Mouse (Mus musculus) intestine, embryonic 16.5 days (tissue): ENCODE measurements around the gene Cmbl. TPM values are rescaled to one million over a fixed set of nuclear protein-coding genes. Genes with fewer than 3 reads are reported as not detected.

ENCODE experiments used
- ATAC-seq: fragments of 200-750 bp; cut with Nextera tagmentation; 2 replicates; pipeline ENCODE4 v1.8.0; 2017; ENCODE audit warnings: moderate TSS enrichment, moderate library complexity
- H3K27ac ChIP-seq: fragments of 300-500 bp; sonication (generic); 2 replicates; pipeline ENCODE4 v1.5.1; 2014; ENCODE audit warnings: mild to moderate bottlenecking, low read length
- H3K27me3 ChIP-seq: fragments of 300-500 bp; sonication (generic); replicated peaks from 2 replicates; pipeline ENCODE4 v1.6.1; 2014; ENCODE audit warnings: low read length, control low read depth, mixed read lengths; ENCODE audit not compliant: control insufficient read depth, insufficient read depth
- H3K36me3 ChIP-seq: fragments of 300-500 bp; sonication (generic); 2 replicates; pipeline ENCODE4 v1.6.1; 2014; ENCODE audit warnings: low read length, control low read depth; ENCODE audit not compliant: control insufficient read depth, insufficient read depth
- H3K4me1 ChIP-seq: fragments of 300-500 bp; sonication (generic); 2 replicates; pipeline ENCODE4 v1.6.1; 2014; ENCODE audit warnings: low read length, control low read depth, mixed read lengths; ENCODE audit not compliant: control insufficient read depth, insufficient read depth
- H3K4me2 ChIP-seq: fragments of 300-500 bp; sonication (generic); 2 replicates; pipeline ENCODE4 v1.6.1; 2014; ENCODE audit warnings: low read depth, low read length, control low read depth
- H3K4me3 ChIP-seq: fragments of 300-500 bp; sonication (generic); 2 replicates; pipeline ENCODE4 v1.5.1; 2014; ENCODE audit warnings: mild to moderate bottlenecking, low read length
- H3K9ac ChIP-seq: fragments of 300-500 bp; sonication (generic); 2 replicates; pipeline ENCODE4 v1.6.1; 2014; ENCODE audit warnings: low read depth, low read length
- H3K9me3 ChIP-seq: fragments of 300-500 bp; sonication (generic); 2 replicates; pipeline ENCODE4 v1.6.1; 2016; ENCODE audit warnings: low read length, control low read depth; ENCODE audit not compliant: control insufficient read depth
- WGBS: fragments of 180-500 bp; shearing (Covaris S2); extraction: QIAGEN DNeasy Blood & Tissue Kit; methylation state at CpG from one replicate; pipeline ENCODE4 v1.1.7; 2014; 5-methylcytosine and 5-hydroxymethylcytosine counted together
- polyA plus RNA-seq: library from polyadenylated mRNA; unstranded; fragments of >200 nt; fragmentation: Nextera tagmentation; extraction: Ambion mirVana; gene quantifications from 2 replicates; pipeline ENCODE4 v1.2.1, GENCODE M21; 2015

Cmbl gene
- polyA plus RNA-seq, 1 experiment from 2014 or later, result 60.9 TPM

GRCm38 (mm10) chr15:31531446-31532330, 33.5 kb upstream of the Cmbl start:
- peak overlapping the region; percentile 87 for H3K9ac ChIP-seq
- no peaks in the 10 kb centered on the region for H3K9me3 ChIP-seq
- H3K4me1 ChIP-seq, result peaks cover 4% of the 10 kb centered on the region
- peak overlapping the region; percentile 91 for H3K4me3 ChIP-seq
- no peaks in the 10 kb centered on the region for H3K27me3 ChIP-seq
- H3K27ac ChIP-seq, result peak overlapping the region; percentile 95
- peak; percentile 6; the same call in 1 of the 2 replicates for ATAC-seq
- H3K4me2 ChIP-seq, result peak overlapping the region; percentile 62
- H3K36me3 ChIP-seq, result no peaks in the 10 kb centered on the region
- WGBS, result 18% methylated on average over 16 of the region's 16 CpGs

DNA sequence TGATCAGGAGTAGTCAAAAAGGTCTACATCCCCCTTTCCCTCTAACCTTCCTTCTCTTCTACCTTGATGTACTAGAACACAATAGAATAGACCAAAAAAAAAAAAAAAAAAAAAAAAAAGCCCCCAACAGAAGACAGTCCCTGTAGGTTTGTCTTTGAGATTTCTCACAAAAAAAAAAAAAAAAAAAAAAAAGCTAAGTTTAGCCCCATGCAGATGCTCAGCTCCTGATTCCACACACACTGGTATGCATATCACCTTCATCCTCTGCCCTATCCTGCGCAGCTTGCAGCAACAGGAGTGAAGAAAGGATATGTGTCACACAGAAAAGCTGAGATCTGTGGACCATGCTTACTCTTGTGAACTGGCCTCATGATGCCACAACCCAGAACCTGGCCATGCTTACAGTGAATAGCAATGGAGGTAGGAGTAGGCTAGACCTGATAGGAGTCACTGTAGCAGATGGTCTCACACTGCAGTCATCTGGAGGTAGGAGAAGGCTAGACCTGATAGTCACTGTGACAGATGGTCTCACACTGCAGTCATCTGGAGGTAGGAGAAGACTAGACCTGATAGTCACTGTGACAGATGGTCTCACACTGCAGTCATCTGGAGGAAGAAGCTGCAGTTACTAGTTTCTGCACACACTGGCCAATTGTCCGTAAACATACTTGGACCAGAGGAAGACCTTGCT, 32.7 kb upstream of the Cmbl start:
- no peak overlapping the region for H3K9ac ChIP-seq
- 92% methylated on average over 2 of the region's 2 CpGs for WGBS
- H3K4me2 ChIP-seq, result no peak overlapping the region
- H3K9me3 ChIP-seq, result no peaks in the 10 kb centered on the region
- no peak for ATAC-seq
- no peak overlapping the region for H3K27ac ChIP-seq
- H3K27me3 ChIP-seq, result no peaks in the 10 kb centered on the region
- H3K4me1 ChIP-seq, result peaks cover 4% of the 10 kb centered on the region
- H3K36me3 ChIP-seq, result no peaks in the 10 kb centered on the region
- H3K4me3 ChIP-seq, result no peak overlapping the region

- Histone ChIP-seq H3K4me1 (peaks cover 4% of the 10 kb centered on the region), H3K27ac (no peak overlapping the region), H3K4me2 (no peak overlapping the region), H3K36me3 (no peaks in the 10 kb centered on the region), H3K9me3 (no peaks in the 10 kb centered on the region), H3K9ac (no peak overlapping the region), H3K27me3 (no peaks in the 10 kb centered on the region), H3K4me3 (no peak overlapping the region)
- ATAC-seq, result no peak
- WGBS, result 81% methylated on average over 2 of the region's 2 CpGs
These were observed 31.7 kb upstream of the Cmbl start for GRCm38 (mm10) chr15:31533529-31533928.

GRCm38 (mm10) chr15:31534421-31535258, 30.5 kb upstream of the Cmbl start:
- Histone ChIP-seq H3K4me2 (no peak overlapping the region), H3K9ac (no peak overlapping the region), H3K27me3 (no peaks in the 10 kb centered on the region), H3K36me3 (no peaks in the 10 kb centered on the region), H3K4me3 (no peak overlapping the region), H3K9me3 (no peaks in the 10 kb centered on the region), H3K27ac (no peak overlapping the region), H3K4me1 (no peaks in the 10 kb centered on the region; the same call in 1 of the 2 replicates)
- 82% methylated on average over 7 of the region's 7 CpGs for WGBS
- ATAC-seq, result no peak

GRCm38 (mm10) chr15:31535259-31535855, 29.8 kb upstream of the Cmbl start:
- Histone ChIP-seq H3K4me2 (no peak overlapping the region), H3K9me3 (no peaks in the 10 kb centered on the region), H3K4me1 (no peaks in the 10 kb centered on the region), H3K27ac (no peak overlapping the region), H3K4me3 (no peak overlapping the region), H3K27me3 (no peaks in the 10 kb centered on the region), H3K36me3 (no peaks in the 10 kb centered on the region), H3K9ac (no peak overlapping the region)
- WGBS, result 28% methylated on average over 8 of the region's 8 CpGs
- no peak for ATAC-seq

GRCm38 (mm10) chr15:31536051-31536737, 29.0 kb upstream of the Cmbl start:
- Histone ChIP-seq H3K9ac (no peak overlapping the region), H3K36me3 (no peaks in the 10 kb centered on the region), H3K27me3 (no peaks in the 10 kb centered on the region), H3K4me3 (no peak overlapping the region), H3K4me2 (no peak overlapping the region), H3K4me1 (peaks cover 3% of the 10 kb centered on the region; the same call in 1 of the 2 replicates), H3K9me3 (no peaks in the 10 kb centered on the region), H3K27ac (no peak overlapping the region)
- no peak for ATAC-seq
- 19% methylated on average over 7 of the region's 7 CpGs for WGBS

GRCm38 (mm10) chr15:31537706-31538105, 27.5 kb upstream of the Cmbl start:
- Histone ChIP-seq H3K36me3 (no peaks in the 10 kb centered on the region), H3K4me2 (no peak overlapping the region), H3K27me3 (no peaks in the 10 kb centered on the region), H3K27ac (no peak overlapping the region), H3K9me3 (no peaks in the 10 kb centered on the region), H3K4me1 (peaks cover 3% of the 10 kb centered on the region; the same call in 1 of the 2 replicates), H3K4me3 (no peak overlapping the region), H3K9ac (no peak overlapping the region)
- ATAC-seq, result no peak
- WGBS, result 96% methylated on average over 2 of the region's 2 CpGs

DNA sequence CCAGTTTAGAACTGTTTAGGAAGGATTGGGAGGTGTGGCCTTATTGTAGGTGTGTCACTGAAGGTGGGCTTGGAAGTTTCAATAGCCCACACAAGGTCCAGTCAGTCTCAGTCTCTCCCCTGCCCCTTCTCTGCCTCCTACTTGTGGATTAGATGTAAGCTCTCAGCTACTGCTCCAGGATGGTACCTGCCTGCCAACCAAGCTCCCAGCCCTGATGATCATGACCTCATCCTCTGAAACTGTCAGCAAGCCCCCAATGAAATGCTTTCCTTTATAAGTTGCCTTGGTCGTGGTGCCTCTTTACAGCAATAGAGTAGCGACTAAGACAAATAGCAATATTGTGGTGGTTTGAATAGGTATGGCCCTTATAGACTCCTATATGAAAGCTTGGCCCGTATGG, 26.8 kb upstream of the Cmbl start:
- no peak overlapping the region for H3K4me2 ChIP-seq
- H3K27ac ChIP-seq, result no peak overlapping the region
- H3K4me3 ChIP-seq, result no peak overlapping the region
- ATAC-seq, result no peak
- 90% methylated on average over 3 of the region's 3 CpGs for WGBS
- H3K36me3 ChIP-seq, result no peaks in the 10 kb centered on the region
- no peaks in the 10 kb centered on the region for H3K27me3 ChIP-seq
- no peaks in the 10 kb centered on the region for H3K9me3 ChIP-seq
- H3K9ac ChIP-seq, result no peak overlapping the region
- peaks cover 6% of the 10 kb centered on the region; the same call in 1 of the 2 replicates for H3K4me1 ChIP-seq
